Mouse (Mus musculus): ENCODE data around the gene Nsun7.

DNA sequence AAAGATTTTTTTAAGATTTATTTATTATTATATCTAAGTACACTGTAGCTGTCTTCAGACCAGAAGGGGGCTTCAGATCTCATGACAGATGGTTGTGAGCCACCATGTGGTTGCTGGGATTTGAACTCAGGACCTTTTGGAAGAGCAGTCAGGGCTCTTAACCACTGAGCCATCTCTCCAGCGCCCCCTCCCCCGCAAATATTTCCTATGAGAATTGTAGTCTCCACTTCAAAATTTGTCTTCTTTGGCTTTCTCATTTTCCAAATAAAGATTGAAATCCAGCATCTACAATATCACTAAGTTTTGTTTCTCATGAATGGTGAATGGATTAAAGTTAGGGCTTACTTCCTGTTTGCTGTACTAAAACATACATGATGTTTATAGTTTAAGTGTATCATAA lies 2.8 kb downstream of the Nsun7 start:
- no peak for TF ChIP-seq CTCF (IDR thresholded peaks at IDR 0.05; ENCODE audit: borderline replicate concordance, insufficient read depth, low read length)
- TF ChIP-seq POLR2A (IDR thresholded peaks at IDR 0.05; ENCODE audit: low read depth, low read length): no peak
